Mouse (Mus musculus) stomach, embryonic 14.5 days (tissue): Measurements from ENCODE around the gene Tmem63b. TPM values are rescaled to one million over a fixed set of nuclear protein-coding genes. Genes with fewer than 3 reads are reported as not detected.

Experiments
- ATAC-seq: fragments of 200-750 bp; cut with Nextera tagmentation; 2 replicates; pipeline ENCODE4 v1.8.0; 2017; ENCODE audit warnings: low read depth, moderate TSS enrichment; ENCODE audit not compliant: insufficient number of reproducible peaks, insufficient read depth, low FRiP score
- H3K27ac ChIP-seq: fragments of 300-500 bp; sonication (generic); 2 replicates; pipeline ENCODE4 v1.5.1; 2014; ENCODE audit warnings: mild to moderate bottlenecking, low read length, moderate library complexity, mixed read lengths
- H3K27me3 ChIP-seq: fragments of 300-500 bp; sonication (generic); 2 replicates; pipeline ENCODE4 v1.6.1; 2014; ENCODE audit warnings: low read length, control low read depth, mixed read lengths; ENCODE audit not compliant: control insufficient read depth, insufficient read depth
- H3K36me3 ChIP-seq: fragments of 300-500 bp; sonication (generic); 2 replicates; pipeline ENCODE4 v1.6.1; 2014; ENCODE audit warnings: mild to moderate bottlenecking, control low read depth, low read length, moderate library complexity, mixed read lengths; ENCODE audit not compliant: control insufficient read depth, insufficient read depth
- H3K4me1 ChIP-seq: fragments of 300-500 bp; sonication (generic); 2 replicates; pipeline ENCODE4 v1.6.1; 2014; ENCODE audit warnings: low read length, control low read depth, mixed read lengths; ENCODE audit not compliant: control insufficient read depth, insufficient read depth
- H3K4me2 ChIP-seq: fragments of 300-500 bp; sonication (generic); replicated peaks from 2 replicates; pipeline ENCODE4 v1.6.1; 2014; ENCODE audit warnings: low read depth, low read length, control low read depth
- H3K4me3 ChIP-seq: fragments of 300-500 bp; sonication (generic); 2 replicates; pipeline ENCODE4 v1.5.1; 2014; ENCODE audit warnings: low read depth, low read length, control low read depth
- H3K9ac ChIP-seq: fragments of 300-500 bp; sonication (generic); replicated peaks from 2 replicates; pipeline ENCODE4 v1.6.1; 2014; ENCODE audit warnings: low read depth, mild to moderate bottlenecking, control low read depth, low read length, moderate library complexity, mixed read lengths
- H3K9me3 ChIP-seq: fragments of 300-500 bp; sonication (generic); 2 replicates; pipeline ENCODE4 v1.6.1; 2016; ENCODE audit warnings: low read depth, low read length, control low read depth; ENCODE audit not compliant: control insufficient read depth
- WGBS: fragments of 180-500 bp; shearing (Covaris S2); extraction: QIAGEN DNeasy Blood & Tissue Kit; methylation state at CpG from one replicate; pipeline ENCODE4 v1.1.7; 2014; 5-methylcytosine and 5-hydroxymethylcytosine counted together
- polyA plus RNA-seq: library from polyadenylated mRNA; unstranded; fragments of >200 nt; fragmentation: Nextera tagmentation; extraction: Ambion mirVana; gene quantifications from 2 replicates; pipeline ENCODE4 v1.2.1, GENCODE M21; 2014

Gene Tmem63b
- polyA plus RNA-seq, 1 experiment from 2014 or later: 30.8 TPM

- Histone ChIP-seq H3K9me3 (no peaks in the 10 kb centered on the region), H3K4me3 (no peak overlapping the region), H3K9ac (no peak overlapping the region), H3K27ac (no peak overlapping the region), H3K4me2 (no peak overlapping the region), H3K27me3 (no peaks in the 10 kb centered on the region), H3K36me3 (no peaks in the 10 kb centered on the region), H3K4me1 (peaks cover 21% of the 10 kb centered on the region)
- WGBS: 82% methylated on average over 4 of the region's 4 CpGs
- ATAC-seq: no peak
Measured at GRCm38 (mm10) chr17:45690044-45690443, 3.3 kb upstream of the Tmem63b start.

GRCm38 (mm10) chr17:45689120-45689519 lies 2.4 kb upstream of the Tmem63b start:
- peaks cover 21% of the 10 kb centered on the region for H3K4me1 ChIP-seq
- no peak overlapping the region for H3K9ac ChIP-seq
- H3K36me3 ChIP-seq: no peaks in the 10 kb centered on the region
- no peaks in the 10 kb centered on the region for H3K9me3 ChIP-seq
- H3K4me2 ChIP-seq: no peak overlapping the region
- 55% methylated on average over 9 of the region's 9 CpGs for WGBS
- H3K27ac ChIP-seq: no peak overlapping the region; the same call in 1 of the 2 replicates
- H3K4me3 ChIP-seq: no peak overlapping the region
- no peak for ATAC-seq
- H3K27me3 ChIP-seq: no peaks in the 10 kb centered on the region

- no peaks in the 10 kb centered on the region for H3K27me3 ChIP-seq
- under 1% methylated on average over 36 of the region's 50 CpGs for WGBS
- H3K27ac ChIP-seq: peak within 1 kb of the TSS; percentile 88
- peak within 1 kb of the TSS; percentile 95 for H3K4me3 ChIP-seq
- H3K4me2 ChIP-seq: peak within 1 kb of the TSS; percentile 90
- ATAC-seq: peak; percentile 85
- H3K9ac ChIP-seq: peak within 1 kb of the TSS; percentile 89
- no peaks in the 10 kb centered on the region for H3K9me3 ChIP-seq
- H3K4me1 ChIP-seq: peaks cover 18% of the 10 kb centered on the region
- no peaks in the 10 kb centered on the region for H3K36me3 ChIP-seq
Measured at GRCm38 (mm10) chr17:45686093-45686619, 549 bp downstream of the Tmem63b start, which contains the start of gene Mrpl14. Mrpl14 (plus strand) TSS chr17:45686322.

GRCm38 (mm10) chr17:45685171-45686092 lies 1.3 kb downstream of the Tmem63b start:
- no peaks in the 10 kb centered on the region for H3K36me3 ChIP-seq
- H3K9ac ChIP-seq: peak overlapping the region; percentile 89
- H3K4me2 ChIP-seq: peak overlapping the region; percentile 90
- H3K4me1 ChIP-seq: peaks cover 23% of the 10 kb centered on the region
- under 1% methylated on average over 58 of the region's 58 CpGs for WGBS
- peak overlapping the region; percentile 95 for H3K4me3 ChIP-seq
- H3K27ac ChIP-seq: peak overlapping the region; percentile 58
- peak; percentile 44 for ATAC-seq
- H3K9me3 ChIP-seq: no peaks in the 10 kb centered on the region
- no peaks in the 10 kb centered on the region for H3K27me3 ChIP-seq

GRCm38 (mm10) chr17:45684667-45685131 lies 2.0 kb downstream of the Tmem63b start:
- Histone ChIP-seq H3K4me1 (peaks cover 23% of the 10 kb centered on the region), H3K27me3 (no peaks in the 10 kb centered on the region), H3K9me3 (no peaks in the 10 kb centered on the region), H3K9ac (peak overlapping the region; percentile 89), H3K4me2 (peak overlapping the region; percentile 90), H3K4me3 (peak overlapping the region; percentile 95), H3K36me3 (no peaks in the 10 kb centered on the region), H3K27ac (peak overlapping the region; percentile 58)
- no peak for ATAC-seq
- 25% methylated on average over 14 of the region's 14 CpGs for WGBS

GRCm38 (mm10) chr17:45682843-45683242 lies 3.9 kb downstream of the Tmem63b start:
- 82% methylated on average over 4 of the region's 4 CpGs for WGBS
- Histone ChIP-seq H3K9me3 (no peaks in the 10 kb centered on the region), H3K4me1 (peaks cover 19% of the 10 kb centered on the region), H3K9ac (no peak overlapping the region), H3K4me2 (no peak overlapping the region), H3K4me3 (no peak overlapping the region), H3K27me3 (no peaks in the 10 kb centered on the region), H3K27ac (no peak overlapping the region), H3K36me3 (peaks cover 5% of the 10 kb centered on the region; the same call in 1 of the 2 replicates)
- ATAC-seq: no peak

- no peak for ATAC-seq
- Histone ChIP-seq H3K4me1 (peaks cover 10% of the 10 kb centered on the region; the same call in 1 of the 2 replicates), H3K36me3 (peaks cover 7% of the 10 kb centered on the region; the same call in 1 of the 2 replicates), H3K27me3 (no peaks in the 10 kb centered on the region), H3K4me2 (no peak overlapping the region), H3K9ac (no peak overlapping the region), H3K4me3 (no peak overlapping the region), H3K9me3 (no peaks in the 10 kb centered on the region), H3K27ac (no peak overlapping the region)
- 98% methylated on average over 1 of the region's 1 CpGs for WGBS
Measured at GRCm38 (mm10) chr17:45681588-45681987, 5.1 kb downstream of the Tmem63b start.

- H3K9ac ChIP-seq: peak overlapping the region; percentile 10; the same call in 1 of the 2 replicates
- no peaks in the 10 kb centered on the region for H3K9me3 ChIP-seq
- ATAC-seq: peak; percentile 57; the same call in 1 of the 2 replicates
- no peak overlapping the region for H3K4me3 ChIP-seq
- peak overlapping the region; percentile 23; the same call in 1 of the 2 replicates for H3K27ac ChIP-seq
- no peak overlapping the region for H3K4me2 ChIP-seq
- H3K36me3 ChIP-seq: peaks cover 10% of the 10 kb centered on the region; the same call in 1 of the 2 replicates
- peaks cover 10% of the 10 kb centered on the region; the same call in 1 of the 2 replicates for H3K4me1 ChIP-seq
- WGBS: 44% methylated on average over 8 of the region's 8 CpGs
- no peaks in the 10 kb centered on the region for H3K27me3 ChIP-seq
Measured at GRCm38 (mm10) chr17:45680391-45680980, 6.2 kb downstream of the Tmem63b start.
